Mouse (Mus musculus) CH12.LX (cell line): Measurements from ENCODE around the gene Nol4l. TPM values are rescaled to one million over a fixed set of nuclear protein-coding genes. Genes with fewer than 3 reads are reported as not detected.

Experiments used
- DNase-seq: peaks from one replicate; pipeline ENCODE4 v3.0.0-alpha.2; 2013; ENCODE audit errors: extremely low read depth
- H3K27ac ChIP-seq: 2 replicates; pipeline ENCODE4 v1.5.1; 2012; ENCODE audit warnings: low read depth, mild to moderate bottlenecking, control low read depth, moderate library complexity; ENCODE audit not compliant: insufficient read depth
- H3K27me3 ChIP-seq: replicated peaks from 2 replicates; pipeline ENCODE3; 2012; ENCODE audit warnings: inconsistent platforms
- H3K36me3 ChIP-seq, 2 experiments: replicated peaks in 1 of 2; 2 replicates each; pipeline versions ENCODE3 to v1.6.1; 2012; ENCODE audit warnings: inconsistent platforms in 1 of 2, low read length in 1 of 2, mild to moderate bottlenecking in 1 of 2, mixed read lengths in 1 of 2, moderate library complexity in 1 of 2; ENCODE audit not compliant: control insufficient read depth in 1 of 2, insufficient read depth in 1 of 2
- H3K4me1 ChIP-seq, 2 experiments: 2 replicates each; pipeline ENCODE4 v1.6.1; 2012; ENCODE audit warnings: inconsistent platforms in 1 of 2, moderate library complexity in 1 of 2; ENCODE audit not compliant: insufficient read depth in 2 of 2, control insufficient read depth in 1 of 2
- H3K4me2 ChIP-seq: 2 replicates; pipeline ENCODE4 v1.6.1; 2012; ENCODE audit warnings: low read depth, mild to moderate bottlenecking, control low read depth; ENCODE audit not compliant: poor library complexity, insufficient read depth, severe bottlenecking
- H3K4me3 ChIP-seq, 3 experiments: fragments of 150-350 bp in 1 of 3; sonication (generic) in 1 of 3; replicated peaks in 1 of 3; 2 replicates each; pipeline versions ENCODE3 to v1.5.1; 2011 to 2012; ENCODE audit warnings: low read depth in 2 of 3, low read length in 2 of 3, mild to moderate bottlenecking in 2 of 3, moderate library complexity in 2 of 3, control low read depth in 1 of 3, improper control_type of control experiment in 1 of 3, inconsistent platforms in 1 of 3, mixed read lengths in 1 of 3; ENCODE audit not compliant: poor library complexity in 1 of 3
- H3K79me2 ChIP-seq: replicated peaks from 2 replicates; pipeline ENCODE4 v1.6.1; 2012; ENCODE audit warnings: mild to moderate bottlenecking, moderate library complexity; ENCODE audit not compliant: control insufficient read depth, poor library complexity, insufficient read depth, severe bottlenecking; ENCODE audit errors: extremely low read depth
- H3K9ac ChIP-seq: 2 replicates; pipeline ENCODE4 v1.6.1; 2012; ENCODE audit warnings: low read depth, mild to moderate bottlenecking, control low read depth, moderate library complexity; ENCODE audit not compliant: insufficient read depth
- H3K9me3 ChIP-seq: replicated peaks from 2 replicates; pipeline ENCODE3; 2012; ENCODE audit warnings: low read length, inconsistent platforms, mixed read lengths
- CHD1 ChIP-seq: IDR thresholded peaks from 2 replicates; pipeline ENCODE4 v1.6.1; 2012; ENCODE audit warnings: low read depth, low read length, improper control_type of control experiment, inconsistent platforms
- CHD2 ChIP-seq: IDR thresholded peaks from 2 replicates; pipeline ENCODE4 v1.6.1; 2011; ENCODE audit warnings: low read length, improper control_type of control experiment
- E2F4 ChIP-seq: IDR thresholded peaks from 2 replicates; pipeline ENCODE4 v1.6.1; 2011; ENCODE audit warnings: low read depth, low read length, improper control_type of control experiment; ENCODE audit not compliant: insufficient replicate concordance
- ELF1 ChIP-seq: IDR thresholded peaks from 2 replicates; pipeline ENCODE4 v1.6.1; 2014; ENCODE audit warnings: low read depth, mild to moderate bottlenecking, inconsistent platforms, low read length, improper control_type of control experiment
- EP300 ChIP-seq: IDR thresholded peaks from 2 replicates; pipeline ENCODE4 v1.6.1; 2011; ENCODE audit warnings: low read length, improper control_type of control experiment
- GABPA ChIP-seq: IDR thresholded peaks from 2 replicates; pipeline ENCODE4 v1.6.1; 2012; ENCODE audit warnings: low read depth, low read length, improper control_type of control experiment, inconsistent platforms; ENCODE audit not compliant: insufficient replicate concordance
- HCFC1 ChIP-seq: IDR thresholded peaks from 2 replicates; pipeline ENCODE4 v1.6.1; 2012; ENCODE audit warnings: low read depth, mild to moderate bottlenecking, inconsistent platforms, low read length, improper control_type of control experiment
- IRF4 ChIP-seq: IDR thresholded peaks from 2 replicates; pipeline ENCODE4 v1.6.1; 2014; ENCODE audit warnings: low read depth, mild to moderate bottlenecking, inconsistent platforms, low read length, improper control_type of control experiment
- MAX ChIP-seq: IDR thresholded peaks from 2 replicates; pipeline ENCODE4 v1.6.1; 2011; ENCODE audit warnings: low read length, improper control_type of control experiment
- MEF2A ChIP-seq: IDR thresholded peaks from 2 replicates; pipeline ENCODE4 v1.6.1; 2014; ENCODE audit warnings: low read depth, mild to moderate bottlenecking, inconsistent platforms, low read length, improper control_type of control experiment, borderline replicate concordance
- MYC ChIP-seq: IDR thresholded peaks from 2 replicates; pipeline ENCODE4 v1.6.1; 2011; ENCODE audit warnings: low read depth, mild to moderate bottlenecking, improper control_type of control experiment, low read length
- NELFE ChIP-seq: IDR thresholded peaks from 2 replicates; pipeline ENCODE4 v1.6.1; 2011; ENCODE audit warnings: low read depth, low read length, improper control_type of control experiment
- NRF1 ChIP-seq: IDR thresholded peaks from 2 replicates; pipeline ENCODE4 v1.6.1; 2014; ENCODE audit warnings: low read depth, mild to moderate bottlenecking, inconsistent platforms, low read length, improper control_type of control experiment, moderate library complexity
- POLR2A ChIP-seq: IDR thresholded peaks from 2 replicates; pipeline ENCODE4 v1.6.1; 2011; ENCODE audit warnings: low read depth, mild to moderate bottlenecking, improper control_type of control experiment, low read length
- RAD21 ChIP-seq: IDR thresholded peaks from 2 replicates; pipeline ENCODE4 v1.6.1; 2011; ENCODE audit warnings: low read depth, mild to moderate bottlenecking, low read length, improper control_type of control experiment, moderate library complexity
- SIN3A ChIP-seq: IDR thresholded peaks from 2 replicates; pipeline ENCODE4 v1.6.1; 2012; ENCODE audit warnings: low read length, improper control_type of control experiment, inconsistent platforms
- SMC3 ChIP-seq: IDR thresholded peaks from 2 replicates; pipeline ENCODE4 v1.6.1; 2011; ENCODE audit warnings: low read depth, low read length, improper control_type of control experiment
- TCF12 ChIP-seq: IDR thresholded peaks from 2 replicates; pipeline ENCODE4 v1.6.1; 2014; ENCODE audit warnings: low read depth, mild to moderate bottlenecking, inconsistent platforms, low read length, improper control_type of control experiment
- USF1 ChIP-seq: IDR thresholded peaks from 2 replicates; pipeline ENCODE4 v1.6.1; 2014; ENCODE audit warnings: low read depth, mild to moderate bottlenecking, inconsistent platforms, low read length, improper control_type of control experiment
- USF2 ChIP-seq: conservative IDR thresholded peaks from 2 replicates; pipeline ENCODE4 v1.6.1; 2011; ENCODE audit warnings: low read depth, low read length, improper control_type of control experiment
- ZKSCAN1 ChIP-seq: IDR thresholded peaks from 2 replicates; pipeline ENCODE4 v1.6.1; 2012; ENCODE audit warnings: low read depth, inconsistent platforms, low read length, improper control_type of control experiment, borderline replicate concordance
- dilution Hi-C: fragments of 300-500 bp; cut with MboI; formaldehyde crosslinking; loops from 2 replicates; pipeline ENCODE4 v1.14.3; 2020; ENCODE audit warnings: low sequenced_read_pairs; ENCODE audit not compliant: extremely low pct_unique_long_range_greater_than_20kb, extremely low pct_ligation_motif_present
- in situ Hi-C: fragments of 300-500 bp; cut with MboI; formaldehyde crosslinking; loops from 3 replicates; pipeline ENCODE4 v1.14.3; 2019; ENCODE audit warnings: low sequenced_read_pairs, low pct_ligation_motif_present, low pct_unique_long_range_greater_than_20kb, mixed read lengths
- polyA plus RNA-seq: library from polyadenylated mRNA; unstranded; fragments of >175 nt; gene quantifications from 2 replicates; pipeline ENCODE4 v1.2.1, GENCODE M21; 2012; ENCODE audit warnings: low read depth; ENCODE audit not compliant: insufficient read length
- total RNA-seq, 2 experiments: library from RNA; depleted of rRNA; stranded (reverse); fragments of 300-350 nt in 1 of 2; fragments of >200 nt in 1 of 2; gene quantifications; 2 replicates each; pipeline ENCODE4 v1.2.3; 2012 to 2014

Nol4l gene
- total and polyA plus RNA-seq, 3 experiments = 1.3 to 3.7 (median 3.5) TPM

GRCm38 (mm10) chr2:153491512-153492178 lies 38.1 kb downstream of the Nol4l start:
- Histone ChIP-seq H3K79me2 (no peaks in the 10 kb centered on the region), H3K4me2 (peak overlapping the region; percentile 88), H3K9me3 (no peaks in the 10 kb centered on the region), H3K27ac (no peak overlapping the region), H3K4me3 (peak overlapping the region in 2 of 3 experiments; percentile 39 to 40), H3K36me3 (no peaks in the 10 kb centered on the region), H3K4me1 (peaks cover 30 to 50% of the 10 kb centered on the region in 2 experiments), H3K27me3 (no peaks in the 10 kb centered on the region), H3K9ac (no peak overlapping the region; the same call in 1 of the 2 replicates)
- no peak for DNase-seq
- in situ Hi-C loops = no loop called here
- TF ChIP-seq IRF4 = no peak
- no peak for TF ChIP-seq TCF12
- no peak for TF ChIP-seq MYC
- TF ChIP-seq USF2 = no peak
- no peak for TF ChIP-seq ELF1
- TF ChIP-seq E2F4 = no peak
- no peak for TF ChIP-seq CHD2
- no peak for TF ChIP-seq NELFE
- no peak for TF ChIP-seq MEF2A
- TF ChIP-seq POLR2A = no peak
- no peak for TF ChIP-seq ZKSCAN1
- TF ChIP-seq GABPA = no peak
- TF ChIP-seq RAD21 = no peak
- no peak for TF ChIP-seq MAX
- TF ChIP-seq NRF1 = no peak
- TF ChIP-seq HCFC1 = no peak
- no peak for TF ChIP-seq EP300
- TF ChIP-seq SIN3A = no peak
- no peak for TF ChIP-seq SMC3
- dilution Hi-C loops = no loop called here

GRCm38 (mm10) chr2:153490940-153491339 lies 38.8 kb downstream of the Nol4l start:
- TF ChIP-seq RAD21 = no peak
- TF ChIP-seq MEF2A = no peak
- no peak for TF ChIP-seq SMC3
- TF ChIP-seq CHD1 = no peak
- TF ChIP-seq USF1 = no peak
- TF ChIP-seq CHD2 = no peak
- TF ChIP-seq HCFC1 = no peak
- Histone ChIP-seq H3K4me2 (no peak overlapping the region), H3K27me3 (no peaks in the 10 kb centered on the region), H3K36me3 (no peaks in the 10 kb centered on the region), H3K9me3 (no peaks in the 10 kb centered on the region), H3K79me2 (no peaks in the 10 kb centered on the region), H3K4me1 (peaks cover 26 to 45% of the 10 kb centered on the region in 2 experiments), H3K27ac (no peak overlapping the region), H3K4me3 (no peak overlapping the region), H3K9ac (no peak overlapping the region)
- DNase-seq = no peak
- dilution Hi-C loops = no loop called here
- in situ Hi-C loops = no loop called here
